Mouse (Mus musculus) cerebellum, adult 9-11 months (tissue): ENCODE measurements around the gene Fgf8.
A peak's percentile ranks its signal among the peaks of the same experiment; 100 is the strongest.

Experiments
- DNase-seq: peaks from one replicate; pipeline ENCODE4 v3.0.0; 2022

Fgf8 gene

DNA sequence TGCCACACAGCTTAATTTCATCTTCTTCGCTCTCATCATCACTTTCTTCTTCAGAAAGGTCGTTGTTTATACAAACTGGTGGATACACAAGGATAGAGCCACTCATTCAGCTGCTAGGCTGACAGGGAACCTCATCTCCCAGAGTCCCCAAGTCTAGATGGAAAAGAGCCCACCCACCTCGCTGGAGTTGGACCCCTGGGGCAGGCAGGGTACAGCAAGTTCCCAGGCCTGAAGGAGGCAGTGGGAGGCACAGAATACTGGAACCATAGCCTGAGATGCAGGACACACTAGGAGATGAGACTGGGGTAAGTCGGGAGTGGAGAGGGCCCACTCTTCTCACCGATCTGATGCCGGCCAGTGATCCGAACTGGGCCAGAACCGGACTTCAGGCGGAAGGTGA, 5.5 kb upstream of the Fgf8 start:
- DNase-seq, result peak; percentile 29

DNA sequence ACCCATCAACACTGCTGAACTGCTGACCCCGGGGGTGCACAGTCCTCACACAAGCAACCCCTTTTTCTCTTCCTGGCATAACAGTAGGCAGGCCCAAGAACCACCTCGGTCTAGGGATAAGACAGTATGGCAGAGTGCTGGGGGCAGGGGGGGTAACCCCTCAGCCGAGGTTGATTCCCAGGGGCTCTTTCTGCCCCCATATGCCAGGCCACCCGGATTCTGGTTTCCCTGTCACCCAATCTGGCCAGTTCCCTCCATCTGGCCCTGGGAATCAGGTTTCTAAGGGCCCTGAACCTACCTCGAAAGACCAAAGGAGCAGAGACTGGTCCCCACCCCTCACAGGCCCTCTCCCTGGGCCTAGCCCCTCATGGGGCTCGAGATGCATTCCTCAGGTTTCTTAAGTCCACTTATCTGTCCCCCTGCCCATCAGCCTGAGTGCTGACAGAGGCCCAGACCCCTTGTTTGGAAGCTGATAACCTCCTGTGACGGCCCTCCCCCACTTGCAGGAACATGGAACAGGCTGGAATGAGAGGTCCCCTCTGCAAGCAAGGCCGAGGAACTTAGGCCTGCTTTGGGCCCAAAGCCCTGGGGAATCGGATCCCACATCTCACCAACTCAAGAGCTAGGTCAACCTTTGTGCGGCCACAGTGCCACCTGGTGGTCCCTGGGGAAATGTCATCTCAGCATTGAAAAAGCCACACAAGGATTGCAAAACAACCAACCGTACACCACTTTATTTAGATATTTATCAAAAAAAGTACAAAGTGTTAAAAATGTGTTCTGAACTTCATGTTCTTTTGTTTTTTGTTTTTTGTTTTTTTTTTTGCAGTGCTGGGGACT, 4.5 kb upstream of the Fgf8 start:
- peak; percentile 76 for DNase-seq

DNA sequence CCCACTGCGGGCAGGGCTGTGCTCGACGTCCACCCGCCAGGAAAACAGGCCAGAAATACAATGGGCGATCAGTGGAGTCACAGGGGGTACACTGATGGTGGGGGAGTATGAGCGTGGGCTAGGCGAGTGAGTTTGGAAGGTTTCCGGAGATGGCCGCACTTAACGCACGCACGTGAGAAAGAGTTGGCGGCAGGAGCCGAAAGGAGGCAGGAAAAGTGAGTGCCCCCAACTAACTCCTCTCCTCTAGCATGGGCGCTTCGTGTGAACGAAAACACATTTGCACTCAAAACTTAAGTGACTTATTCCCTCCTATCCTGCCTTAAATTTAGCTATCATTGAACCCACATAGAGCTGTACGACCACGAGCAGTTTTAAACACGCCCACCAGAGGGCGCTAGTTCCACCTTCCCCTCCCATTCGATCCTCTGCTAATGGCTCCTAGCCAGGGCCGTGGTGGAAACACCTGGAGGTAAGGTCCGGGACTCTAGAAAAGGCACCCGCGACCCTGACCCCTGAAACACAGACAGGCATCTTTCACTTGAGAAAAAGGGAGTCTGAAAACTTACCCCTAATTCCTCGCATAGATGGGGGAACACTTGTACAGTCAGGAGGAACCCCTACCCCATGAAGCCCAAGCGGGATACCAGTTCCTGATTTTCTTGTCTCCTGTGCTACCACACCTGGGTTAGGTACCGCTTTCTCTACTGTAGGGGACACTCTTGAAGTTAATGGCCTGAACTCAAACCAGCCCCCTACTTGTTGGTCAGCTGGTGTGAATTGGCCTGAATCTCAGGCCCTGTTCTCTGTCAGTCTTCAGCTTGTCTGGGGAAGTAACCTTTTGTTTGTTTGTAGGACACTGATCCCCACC, 3.7 kb upstream of the Fgf8 start:
- DNase-seq, result peak; percentile 69

DNA sequence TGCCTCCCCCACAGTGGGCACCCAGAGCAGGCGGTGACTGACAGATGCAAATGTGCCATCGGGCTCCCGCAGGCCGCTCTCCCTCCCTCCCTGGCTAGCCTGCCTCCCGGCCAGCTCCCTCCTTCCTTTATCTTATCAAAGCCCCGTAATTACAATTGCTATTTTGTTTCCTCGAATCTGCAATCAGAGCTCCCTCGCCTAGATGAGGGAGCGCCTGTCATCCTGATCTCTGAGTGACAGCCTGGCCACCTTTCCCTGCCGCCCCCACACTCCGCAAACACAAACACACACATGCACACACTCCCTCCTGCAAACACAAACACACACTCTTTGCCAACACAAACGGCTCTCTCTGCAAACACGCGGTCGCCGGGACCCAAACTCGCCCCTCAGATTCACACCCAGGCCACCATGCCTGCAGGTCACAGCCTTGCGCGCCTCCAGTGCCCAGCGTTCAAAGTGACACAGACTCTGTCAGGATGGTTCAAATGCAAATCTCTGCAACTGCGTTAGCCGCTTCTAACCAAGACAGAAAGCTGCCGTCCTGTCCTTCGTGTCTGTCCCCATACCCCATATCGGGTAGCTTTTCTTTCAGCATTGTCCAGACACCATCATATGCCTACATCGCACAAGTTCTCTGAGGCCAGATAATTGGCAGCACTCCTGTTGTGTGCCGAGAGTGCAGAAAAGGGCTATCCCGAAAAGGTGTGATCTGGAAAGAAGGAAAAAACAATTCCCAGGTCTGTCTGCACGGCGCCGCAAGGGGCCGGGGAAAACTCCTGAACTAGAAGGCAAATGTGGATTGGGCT, 2.8 kb upstream of the Fgf8 start:
- no peak for DNase-seq

DNA sequence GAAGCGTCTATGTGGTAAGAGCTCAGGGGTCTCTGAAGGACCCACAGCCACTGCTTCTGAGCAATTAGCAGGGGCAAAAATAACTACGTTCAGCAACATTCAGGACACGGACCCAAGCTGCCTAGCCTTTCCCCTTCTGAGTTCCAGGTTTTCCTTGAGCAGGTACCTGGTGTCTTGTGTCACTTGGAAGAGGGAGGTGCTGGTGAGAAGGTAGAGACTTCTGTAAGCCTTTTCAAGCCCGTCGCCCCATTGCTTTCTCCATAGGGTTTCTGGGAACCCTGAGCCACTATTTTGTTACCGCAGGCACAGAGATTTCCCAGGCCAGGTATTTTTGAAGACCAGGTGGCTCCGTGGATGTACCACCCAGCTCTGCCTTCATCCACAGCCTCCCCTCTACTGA, 904 bp upstream of the Fgf8 start:
- DNase-seq, result no peak

DNA sequence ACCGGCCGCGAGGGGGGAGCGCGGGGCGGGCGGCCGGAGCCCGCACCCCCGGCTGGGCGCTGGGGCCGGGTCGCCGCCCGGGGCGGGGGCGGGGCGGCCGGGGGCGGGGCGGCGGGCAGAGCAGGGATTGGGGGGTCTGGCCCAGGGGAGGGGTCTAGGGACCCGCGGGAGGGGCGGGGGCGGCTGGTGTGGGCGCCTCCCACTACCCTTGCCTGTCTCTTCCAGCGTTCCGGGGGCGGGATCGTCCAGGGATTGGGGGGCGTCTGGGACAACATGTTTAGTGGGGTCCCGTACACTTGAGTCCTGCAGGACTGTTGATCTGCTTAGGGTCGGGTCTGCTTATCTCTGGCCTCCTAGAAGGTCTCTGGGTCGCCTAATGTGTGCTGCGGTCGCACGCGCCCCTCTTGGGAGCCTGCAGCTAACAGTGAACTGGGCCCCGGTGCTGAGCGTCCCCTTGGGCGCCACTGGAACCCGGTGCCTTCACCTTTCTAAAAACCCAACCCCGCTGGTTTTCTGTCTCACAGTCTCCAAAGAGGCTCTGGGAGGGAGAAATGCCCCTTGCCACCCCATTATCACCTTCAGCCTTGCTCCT, 365 bp upstream of the Fgf8 start:
- DNase-seq, result no peak

DNA sequence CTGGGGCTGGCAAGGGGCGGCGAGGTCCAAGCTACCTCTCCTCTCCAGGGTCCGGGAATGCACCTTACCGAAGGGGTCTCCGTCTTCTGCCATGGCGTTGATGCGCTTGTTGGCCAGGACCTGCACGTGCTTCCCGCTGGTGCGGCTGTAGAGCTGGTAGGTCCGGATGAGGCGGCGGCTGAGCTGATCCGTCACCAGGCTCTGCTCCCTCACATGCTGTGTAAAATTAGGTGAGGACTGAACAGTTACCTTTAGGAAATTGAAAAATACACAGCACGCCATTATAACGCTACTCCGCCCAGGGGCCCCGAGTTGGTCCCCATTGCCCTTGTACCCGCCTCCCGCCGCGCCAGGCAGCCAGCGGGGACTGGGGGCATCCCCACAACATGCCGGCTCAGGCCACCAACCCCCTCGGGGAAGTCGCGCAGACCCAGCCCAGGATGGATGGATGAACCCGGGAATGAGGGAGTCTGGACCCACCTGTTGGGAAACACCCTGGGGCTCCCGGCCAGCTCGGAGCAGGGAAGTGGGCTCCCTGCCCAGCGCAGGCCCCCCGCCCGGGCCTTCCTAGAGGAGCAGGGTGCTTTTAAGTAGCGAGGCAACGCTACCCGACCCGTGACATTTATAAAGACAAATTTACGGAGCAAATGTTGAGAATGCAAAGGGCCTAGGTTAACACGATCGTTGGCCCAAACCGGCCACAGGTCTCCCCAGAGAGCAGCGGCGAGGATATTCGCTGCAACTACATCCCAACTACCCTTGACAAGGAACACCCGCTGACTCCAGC, 1.1 kb downstream of the Fgf8 start:
- no peak for DNase-seq

DNA sequence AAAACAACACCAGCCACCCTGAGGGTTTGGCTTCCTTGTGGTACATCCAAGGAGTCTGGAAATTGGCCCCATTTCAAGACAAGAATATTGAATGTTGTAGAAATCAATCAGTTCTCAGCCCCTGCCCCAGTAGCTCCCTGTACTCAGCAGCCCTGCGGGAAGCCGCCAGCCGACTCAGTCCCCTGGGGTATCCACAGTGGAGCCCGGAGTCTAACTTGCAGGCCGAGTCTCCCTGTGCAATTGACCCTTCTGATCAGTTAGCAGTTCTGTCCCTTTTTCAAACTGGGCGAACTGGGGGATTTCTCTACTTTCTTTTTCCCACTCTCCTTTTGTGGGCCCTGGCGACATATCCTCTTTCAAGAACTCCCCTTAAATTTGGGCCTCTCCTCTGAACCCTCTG, 1.9 kb downstream of the Fgf8 start:
- DNase-seq, result no peak

DNA sequence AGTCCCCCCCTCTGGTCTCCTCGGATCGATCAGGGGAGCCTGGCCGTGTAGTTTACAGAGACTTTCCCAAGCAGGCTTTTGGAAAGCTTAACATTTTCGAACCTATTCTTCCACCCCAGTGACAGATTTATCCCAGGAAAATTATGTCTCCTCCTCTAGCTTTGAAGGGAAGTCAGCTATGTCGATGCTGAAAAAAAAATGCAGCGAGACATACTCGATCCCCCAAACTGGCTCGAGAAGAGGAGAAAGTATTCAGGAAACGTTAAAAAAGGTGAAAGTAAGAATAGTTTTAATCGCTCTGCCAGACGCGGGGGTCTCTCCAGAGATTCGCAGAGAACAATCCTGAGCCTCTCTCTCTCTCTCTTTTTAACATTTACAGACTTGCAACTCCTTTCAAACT, 2.5 kb downstream of the Fgf8 start:
- no peak for DNase-seq

DNA sequence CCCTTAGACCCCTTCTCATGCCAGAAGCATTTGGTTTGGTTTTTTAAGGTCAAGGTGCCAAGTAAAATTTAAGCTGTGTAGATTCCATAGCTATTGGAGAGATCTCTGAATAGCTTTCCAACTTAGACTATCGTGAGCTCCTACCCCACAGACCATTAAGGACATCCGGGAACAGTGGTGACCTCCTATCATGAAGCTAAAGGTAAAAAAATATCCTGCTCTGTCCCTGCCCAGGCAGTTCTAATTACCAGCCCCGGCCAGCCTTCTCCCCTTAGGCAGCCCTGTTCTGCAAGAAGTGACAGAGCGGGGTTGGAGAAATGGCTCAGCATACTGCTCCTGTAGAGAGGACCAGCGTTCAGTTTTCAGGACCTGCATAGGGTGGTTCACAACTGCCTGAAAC, 4.2 kb downstream of the Fgf8 start:
- DNase-seq, result no peak

DNA sequence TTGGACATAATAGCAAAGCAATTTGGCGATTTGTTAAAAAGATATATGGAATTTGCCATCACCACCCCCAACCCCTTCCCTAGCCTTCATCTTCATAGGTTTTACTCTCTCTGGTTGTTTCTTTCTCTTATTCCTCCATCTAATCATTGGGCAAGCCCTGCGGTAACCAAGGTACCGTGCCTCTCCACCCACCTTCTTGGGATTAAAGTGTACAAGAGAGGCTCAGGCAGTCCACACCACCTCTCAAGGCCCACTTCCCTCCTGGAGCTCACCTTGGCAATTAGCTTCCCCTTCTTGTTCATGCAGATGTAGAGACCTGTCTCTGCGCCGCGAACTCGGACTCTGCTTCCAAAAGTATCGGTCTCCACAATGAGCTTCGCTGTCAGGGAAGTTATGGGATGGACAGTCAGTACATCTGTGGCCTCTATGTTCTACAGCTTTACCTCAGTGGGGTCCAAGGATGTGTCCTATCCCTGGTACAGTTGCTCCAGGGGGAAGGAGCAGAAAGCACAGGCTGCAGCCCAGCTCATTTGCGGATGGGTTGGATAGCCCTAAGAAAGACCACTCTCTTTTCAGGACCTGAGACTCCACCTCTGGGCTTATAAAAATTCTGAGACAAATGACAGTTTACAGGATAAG, 4.8 kb downstream of the Fgf8 start:
- DNase-seq, result no peak

DNA sequence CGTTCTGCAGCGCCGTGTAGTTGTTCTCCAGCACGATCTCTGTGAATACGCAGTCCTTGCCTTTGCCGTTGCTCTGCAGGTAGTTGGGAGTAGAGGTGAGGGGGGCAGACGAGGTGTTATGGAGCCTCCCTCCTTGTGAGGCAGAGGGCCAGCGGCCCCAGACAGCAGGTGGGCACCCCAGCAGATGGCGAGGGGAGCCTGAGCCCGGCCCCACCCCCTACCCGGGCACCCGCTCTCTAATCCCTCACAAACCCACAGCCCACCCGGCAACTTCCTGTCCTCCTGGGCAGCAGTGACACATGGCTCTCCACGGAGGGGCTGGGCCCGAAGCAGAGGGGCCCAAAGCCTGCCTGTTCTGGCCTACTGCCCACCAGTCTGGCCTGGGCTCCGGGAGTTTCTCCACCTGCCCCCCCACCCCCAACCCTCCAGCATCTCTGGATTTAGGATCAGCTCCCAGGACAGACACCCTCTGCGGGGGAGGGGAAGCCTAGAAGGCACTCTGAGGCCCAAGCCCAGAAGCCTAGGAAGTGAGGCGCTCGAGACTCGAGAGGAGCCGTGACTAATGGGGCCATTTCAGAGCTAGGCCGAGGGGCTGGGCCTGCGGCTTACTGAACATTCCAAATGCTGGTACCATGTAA, 5.4 kb downstream of the Fgf8 start:
- no peak for DNase-seq

DNA sequence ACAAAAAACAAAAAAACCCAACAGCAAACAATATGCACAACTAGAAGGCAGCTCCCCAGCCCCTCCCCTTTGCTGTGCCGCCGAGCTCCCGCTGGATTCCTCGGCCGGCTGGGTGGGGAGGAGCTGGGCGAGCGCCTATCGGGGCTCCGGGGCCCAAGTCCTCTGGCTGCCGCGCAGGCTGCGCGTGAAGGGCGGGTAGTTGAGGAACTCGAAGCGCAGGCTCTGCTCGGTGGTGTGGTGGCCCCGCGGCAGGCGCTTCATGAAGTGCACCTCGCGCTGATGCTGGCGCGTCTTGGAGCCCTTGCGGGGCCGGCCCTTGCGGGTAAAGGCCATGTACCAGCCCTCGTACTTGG, 5.9 kb downstream of the Fgf8 start:
- DNase-seq, result peak; percentile 18

DNA sequence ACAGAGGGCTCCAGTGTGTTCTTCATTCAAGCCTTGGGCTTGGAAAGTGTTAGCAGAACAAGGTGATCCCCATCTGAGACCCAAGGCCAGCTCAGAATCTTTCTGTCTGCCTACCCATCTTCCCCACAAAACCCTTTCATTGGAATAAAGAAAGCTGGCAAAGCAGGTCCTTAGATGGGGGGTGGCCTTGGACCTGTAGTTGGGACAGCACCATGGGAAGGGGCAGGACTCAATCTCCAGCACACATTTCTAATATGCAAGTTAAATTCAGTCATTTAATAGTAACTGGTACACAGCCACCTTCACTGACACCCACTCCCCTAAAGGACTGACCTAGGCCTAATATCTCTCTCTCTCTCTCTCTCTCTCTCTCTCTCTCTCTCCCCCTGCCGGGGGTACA, 6.5 kb downstream of the Fgf8 start:
- no peak for DNase-seq

DNA sequence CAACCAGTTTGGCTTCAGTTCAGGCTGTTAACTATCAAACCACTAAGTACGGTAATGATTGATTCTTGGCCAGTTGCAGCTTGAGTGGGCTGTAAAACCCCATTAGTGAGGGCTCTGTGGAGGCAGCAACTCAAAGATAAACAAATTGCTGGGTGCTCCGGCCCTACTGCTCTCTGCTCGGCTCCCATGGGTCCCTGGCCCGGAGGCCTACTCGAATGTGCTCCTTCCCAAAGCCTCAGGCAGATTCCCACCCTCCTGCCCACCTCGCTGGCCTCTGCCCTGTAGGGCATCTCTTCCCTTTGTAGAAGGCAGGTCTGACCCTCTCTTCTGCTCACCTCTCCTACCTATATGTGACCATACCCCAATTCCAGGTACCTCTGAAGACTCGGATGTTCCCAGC, 8.0 kb downstream of the Fgf8 start:
- no peak for DNase-seq

DNA sequence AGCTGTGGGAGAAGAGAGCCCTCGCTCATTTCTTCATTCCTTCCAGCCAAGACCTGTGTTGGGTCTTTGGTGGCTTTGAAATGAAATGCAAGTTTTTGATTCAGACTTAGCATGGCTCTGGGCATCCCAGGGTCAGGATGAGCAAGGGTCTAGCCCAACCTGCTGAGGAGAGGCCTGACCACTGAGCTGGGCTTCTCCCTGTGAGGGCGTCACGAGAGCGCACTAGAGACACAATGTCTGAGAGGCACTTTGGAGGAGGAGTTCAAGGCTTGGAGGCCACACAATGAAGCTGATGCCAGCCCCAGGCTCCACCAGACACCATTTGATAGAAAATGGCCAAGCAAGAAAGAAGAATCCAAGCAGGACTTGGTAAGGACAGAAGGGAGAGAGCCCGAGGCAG, 8.5 kb downstream of the Fgf8 start:
- DNase-seq, result no peak

DNA sequence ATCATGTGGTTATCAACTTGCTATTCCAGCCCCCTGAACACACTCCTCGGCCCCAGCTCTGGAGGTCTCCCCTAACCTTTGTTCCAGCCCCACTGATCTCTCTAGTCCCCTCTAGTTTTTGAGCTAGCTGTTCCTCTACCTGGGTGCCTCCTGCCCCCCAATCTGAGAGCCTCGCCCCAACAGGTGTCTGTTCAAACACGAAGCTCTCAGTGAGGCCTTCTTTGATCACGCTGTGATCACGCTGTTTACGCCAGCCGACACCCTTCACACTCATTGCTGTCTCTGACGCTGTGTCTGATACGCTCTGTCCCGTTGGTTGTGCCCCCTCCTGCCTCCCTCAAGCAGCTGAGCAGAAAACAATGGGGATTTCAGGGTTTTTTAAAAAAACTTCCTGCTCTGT, 9.2 kb downstream of the Fgf8 start:
- DNase-seq, result no peak

DNA sequence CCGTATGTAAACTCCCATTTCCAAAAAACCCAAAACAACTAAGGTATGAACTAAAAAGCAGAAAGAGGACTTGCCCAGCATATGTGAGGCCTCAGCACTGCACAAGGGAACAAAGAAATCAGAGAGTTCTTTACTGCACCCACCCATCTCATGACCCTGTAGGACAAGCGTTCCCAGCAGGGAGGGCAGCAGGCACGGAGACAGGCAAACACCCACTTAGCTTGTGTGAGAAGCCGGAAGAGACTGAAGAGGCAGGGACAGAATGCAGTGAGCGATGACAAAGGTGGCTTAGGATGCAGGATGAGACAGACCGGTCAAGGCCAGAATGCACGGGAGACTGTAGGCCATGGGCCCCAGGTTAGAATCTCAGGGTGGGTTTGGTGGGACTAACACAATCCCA, 11.1 kb downstream of the Fgf8 start:
- no peak for DNase-seq

DNA sequence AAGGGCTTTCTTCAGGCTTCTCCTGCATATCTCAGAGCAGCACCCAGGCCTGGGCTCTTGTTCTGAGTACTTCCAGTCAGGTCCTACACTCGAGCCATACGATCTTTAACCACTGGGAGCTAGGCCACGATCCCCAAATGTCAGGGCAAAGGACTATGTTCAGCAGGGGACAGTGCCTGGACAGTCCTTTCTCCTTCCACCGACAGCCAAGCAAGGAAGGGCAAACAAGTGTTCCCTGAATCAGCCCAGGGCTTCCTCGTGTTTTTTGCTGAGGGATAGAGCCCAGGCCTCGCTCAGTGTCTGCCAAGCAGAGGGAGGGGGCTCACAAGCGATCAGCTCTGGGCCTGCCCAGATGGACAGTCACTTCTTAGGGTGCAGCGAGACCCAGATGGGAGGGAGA, 12.7 kb downstream of the Fgf8 start:
- DNase-seq, result no peak

DNA sequence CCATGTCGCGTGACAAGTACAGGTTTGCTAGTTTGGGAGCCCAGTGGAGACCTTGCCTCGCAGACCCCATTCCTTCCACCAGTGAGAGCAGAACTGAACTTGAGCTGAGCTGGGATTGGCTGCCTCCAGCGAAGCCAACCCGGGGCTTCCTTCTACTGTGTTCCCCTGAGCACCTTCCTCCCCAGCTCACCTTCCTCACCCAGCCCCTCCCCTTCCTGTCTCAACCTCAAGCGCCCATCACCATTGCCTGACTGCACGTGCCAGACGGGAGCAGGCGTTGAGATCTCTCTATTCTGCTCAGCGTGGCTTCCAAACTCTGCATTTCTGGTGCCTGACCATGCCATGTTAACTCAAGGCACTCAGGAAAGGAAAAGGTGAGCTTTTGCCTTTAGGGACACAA, 15.5 kb downstream of the Fgf8 start:
- DNase-seq, result no peak

DNA sequence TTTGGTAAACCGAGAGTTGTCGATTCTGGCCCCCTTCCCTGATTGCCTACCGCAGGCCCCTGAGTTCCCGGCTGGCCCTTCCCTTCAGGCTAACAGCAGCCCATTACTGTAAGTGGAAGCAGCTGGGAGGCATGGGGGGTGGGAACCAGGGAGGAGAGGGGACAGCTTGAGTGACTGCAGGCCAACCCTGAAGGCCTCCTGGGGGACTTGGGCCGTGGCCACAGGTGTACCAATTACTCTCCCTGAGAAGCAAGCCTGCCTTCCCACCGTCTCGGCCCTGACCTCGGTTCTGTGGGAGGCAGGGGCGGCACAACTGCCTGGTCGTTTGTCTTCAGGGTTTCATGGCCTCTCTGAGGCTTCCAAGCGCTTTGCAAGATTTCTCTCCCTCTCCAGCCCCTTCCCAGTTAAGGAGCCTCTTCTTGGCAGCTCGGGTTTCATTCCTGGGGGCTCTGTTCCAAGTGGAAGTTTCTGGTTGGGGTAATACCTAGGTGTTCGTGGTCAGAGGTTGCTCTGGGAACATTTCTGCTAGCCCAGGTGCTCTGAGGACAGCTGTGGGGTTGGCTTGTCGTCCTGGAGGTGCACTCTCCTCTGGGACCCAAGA, 16.9 kb downstream of the Fgf8 start:
- no peak for DNase-seq
